Mouse (Mus musculus) neutrophil, adult 5-6 weeks (primary cell): ENCODE results near the gene Mydgf. TPM values are rescaled to one million over a fixed set of nuclear protein-coding genes. Genes with fewer than 3 reads are reported as not detected.

Experiments used
- ATAC-seq: fragments of 151-379, 151-347 bp; 2 replicates; pipeline ENCODE4 v1.8.0; 2017; ENCODE audit warnings: mild to moderate bottlenecking, moderate TSS enrichment; ENCODE audit not compliant: insufficient number of reproducible peaks, poor library complexity, low FRiP score, severe bottlenecking; ENCODE audit errors: extremely low read depth
- total RNA-seq: library from RNA; stranded (forward); fragments of 200-1000 nt; gene quantifications from 2 replicates; pipeline ENCODE4 v1.2.3, GENCODE M21; 2017

Gene Mydgf
- total RNA-seq, 1 experiment from 2014 or later = 18.0 TPM

DNA sequence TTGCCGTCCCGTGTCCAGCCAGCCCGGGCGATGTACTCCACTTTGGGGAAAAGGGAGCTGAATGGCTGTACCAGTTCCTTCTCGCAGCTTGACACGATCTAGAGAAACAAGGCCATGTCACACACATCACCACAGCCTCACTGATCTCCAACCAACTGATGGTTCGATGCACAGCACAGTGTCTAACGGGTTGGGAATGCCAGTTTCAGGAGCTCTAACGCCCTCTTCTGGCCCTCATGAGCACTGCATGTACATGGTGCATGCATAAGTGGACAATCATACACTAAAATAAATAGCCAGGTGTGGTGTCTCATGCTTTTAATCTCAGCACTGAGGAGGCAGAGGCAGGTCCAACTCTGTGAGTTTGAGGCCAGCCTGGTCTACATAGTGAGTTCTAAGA lies 16.9 kb upstream of the Mydgf start:
- 0 out of 2 replicates have a peak, but pooled peaks have one; percentile 24 for ATAC-seq

DNA sequence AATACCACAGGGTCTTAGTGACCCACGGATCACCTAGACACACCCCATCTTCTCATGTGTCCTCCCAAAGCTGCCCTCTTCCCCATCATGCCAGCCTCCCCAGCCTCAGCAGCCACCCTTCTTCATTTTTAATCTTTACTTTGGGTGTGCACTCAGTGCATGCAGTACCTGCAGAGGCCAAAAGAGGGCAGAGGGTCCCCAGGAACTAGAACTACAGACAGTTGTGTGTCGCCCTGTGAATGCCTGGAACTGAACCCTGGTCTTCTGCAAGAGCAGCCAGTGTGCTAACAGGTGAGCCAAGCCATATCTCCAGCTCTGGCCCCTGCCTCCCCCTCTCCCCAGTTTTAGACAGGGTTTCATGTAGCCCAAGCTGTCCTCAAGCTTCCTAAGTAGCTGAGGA lies 13.1 kb upstream of the Mydgf start:
- ATAC-seq = peak; percentile 22; the same call in 1 of the 2 replicates

DNA sequence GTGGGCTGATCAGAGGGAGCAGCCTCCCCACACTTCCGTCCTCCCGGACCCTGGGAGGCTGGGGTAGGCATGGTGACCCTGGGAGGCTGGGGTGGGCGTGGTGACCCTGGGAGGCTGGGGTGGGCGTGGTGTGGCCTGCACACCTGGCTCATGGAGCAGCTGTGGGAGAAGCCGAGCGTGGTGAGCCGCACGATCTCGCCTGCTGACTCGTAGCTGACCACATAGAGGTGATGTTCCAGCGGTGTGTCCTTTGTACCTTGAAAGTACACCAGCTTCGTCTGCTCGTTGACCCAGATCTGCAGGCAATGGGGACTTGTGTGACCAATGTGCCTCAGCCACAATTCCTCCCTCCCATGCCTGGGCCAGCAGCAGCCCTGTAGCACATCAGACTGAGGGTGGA lies 11.0 kb upstream of the Mydgf start:
- no peak for ATAC-seq

DNA sequence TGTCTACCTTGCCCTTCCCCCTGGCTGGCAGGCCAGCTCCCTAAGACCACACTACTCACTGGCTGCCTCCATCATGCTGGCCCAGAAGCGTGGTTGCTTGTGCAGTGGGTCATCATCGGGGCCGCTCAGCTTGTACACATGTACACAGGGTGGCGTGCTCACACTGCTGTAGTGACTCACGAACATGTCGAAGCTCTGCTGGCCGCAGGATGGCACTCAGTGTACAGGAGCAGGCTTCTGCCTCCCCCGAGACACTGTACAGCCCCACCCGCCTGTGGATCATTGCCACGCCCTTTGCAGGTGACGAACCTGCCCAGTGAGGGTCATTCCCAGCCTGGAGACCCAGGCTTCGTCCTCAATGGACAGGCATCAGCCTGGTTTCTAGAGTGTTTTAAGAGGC lies 10.6 kb upstream of the Mydgf start:
- no peak for ATAC-seq

DNA sequence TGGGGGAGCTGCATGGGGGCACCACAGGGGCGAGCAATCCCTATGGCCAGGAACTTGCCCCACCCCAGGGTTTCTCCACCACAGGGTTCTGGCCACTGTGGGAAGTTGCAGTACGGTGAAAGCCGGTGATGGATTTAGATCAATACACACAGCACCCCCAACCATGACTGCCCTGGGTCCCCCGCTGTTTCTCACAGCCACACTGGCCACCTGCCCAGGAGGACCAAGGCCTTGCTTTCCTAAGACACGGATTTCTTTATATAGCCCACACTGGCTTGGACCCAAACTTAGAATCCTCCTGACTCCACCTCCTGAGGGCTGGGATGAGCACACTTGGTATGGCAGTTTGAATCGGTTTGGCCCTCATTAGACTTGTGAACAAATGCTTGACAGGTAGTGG lies 7.5 kb upstream of the Mydgf start:
- ATAC-seq = no peak

DNA sequence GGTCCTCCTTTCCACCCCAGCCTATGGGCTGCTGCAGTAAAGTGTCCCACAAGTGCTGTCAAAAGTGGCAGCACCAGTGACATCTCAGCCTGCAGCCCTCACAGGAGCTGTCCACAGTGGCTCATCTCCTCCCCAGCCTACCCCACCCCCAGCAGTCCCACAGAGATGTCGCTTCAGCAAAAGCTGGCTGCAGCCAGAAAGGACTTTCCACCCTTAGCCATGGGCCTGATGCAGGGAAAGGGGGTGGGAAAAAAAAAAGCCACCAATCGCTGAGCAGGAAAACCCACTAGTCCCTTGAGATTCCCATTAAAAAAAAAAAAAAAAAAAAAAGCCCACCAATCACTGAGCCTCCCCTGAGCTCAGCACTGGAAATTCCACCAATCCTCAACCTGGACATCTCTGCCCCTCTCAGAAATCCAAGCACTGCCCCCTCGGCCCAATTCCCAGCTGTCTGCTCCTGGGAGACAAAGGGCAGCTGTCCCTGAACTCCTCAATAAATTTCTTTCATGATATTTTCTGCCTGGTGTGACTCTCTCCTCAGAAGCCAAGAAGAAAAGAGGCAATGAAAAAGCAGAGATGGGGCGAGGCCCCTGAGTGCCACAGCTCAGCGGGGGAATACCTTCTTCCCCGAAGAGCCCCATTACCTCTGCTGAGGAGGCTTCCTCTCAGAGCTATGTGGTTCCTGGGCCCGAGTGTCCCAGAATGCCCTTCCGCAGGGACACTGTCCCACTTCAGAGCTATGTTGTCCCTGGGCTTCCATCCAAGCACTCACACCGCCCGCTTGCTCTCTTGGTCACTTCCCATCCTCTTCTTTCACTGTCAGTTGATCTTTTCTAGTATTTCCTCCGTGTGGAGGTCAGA lies 1.8 kb upstream of the Mydgf start:
- no peak for ATAC-seq

DNA sequence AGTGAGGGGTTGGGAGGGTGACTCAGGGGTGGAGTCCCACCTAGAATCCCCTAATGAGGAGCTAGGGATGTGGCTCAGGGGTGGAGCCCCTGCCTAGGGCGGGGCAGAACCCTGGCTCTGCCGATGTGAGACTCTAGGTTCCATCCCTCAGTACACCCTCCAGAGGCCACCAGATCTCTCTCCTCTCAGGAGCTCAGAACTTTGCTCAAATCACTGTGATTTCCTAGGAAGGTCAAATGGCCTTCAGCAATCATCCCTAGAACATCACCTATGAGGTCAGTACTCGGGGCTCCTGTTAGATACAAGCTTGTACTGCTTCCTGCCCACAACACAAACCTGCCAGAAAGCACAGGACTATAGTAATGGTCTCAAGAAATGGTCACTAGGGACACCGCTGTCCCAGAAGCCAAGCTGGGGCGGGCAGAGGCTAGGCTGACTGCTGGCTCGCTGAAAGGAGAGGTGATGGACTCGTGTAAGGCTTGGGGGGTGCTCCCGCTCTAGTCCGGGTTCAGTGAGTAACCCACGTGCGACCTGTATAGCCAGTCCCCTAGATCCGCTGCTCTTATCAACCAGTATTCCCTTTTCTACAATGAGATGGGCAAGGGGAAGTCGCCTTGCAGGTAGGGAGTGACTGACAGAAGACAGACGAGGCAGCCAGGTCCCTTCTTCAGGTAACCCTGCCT lies 604 bp downstream of the Mydgf start:
- no peak for ATAC-seq

DNA sequence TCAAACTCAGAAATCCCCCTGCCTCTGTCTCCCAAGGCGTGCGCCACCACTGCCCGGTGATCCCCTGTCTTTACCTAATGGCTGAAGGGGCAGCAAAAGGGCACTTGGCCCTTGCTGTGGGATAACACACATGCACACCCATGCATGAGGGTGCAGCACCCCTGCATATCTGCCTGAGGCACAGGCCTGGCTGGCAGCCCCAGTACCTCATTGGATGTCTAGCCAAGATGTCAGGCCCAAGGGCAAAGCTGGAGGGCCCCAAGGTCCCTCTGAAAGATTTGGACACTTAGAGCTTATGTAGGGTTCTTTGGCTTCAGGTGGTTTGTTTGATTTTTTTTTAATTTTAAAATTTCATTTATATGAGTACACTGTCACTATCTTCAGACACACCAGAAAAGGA lies 8.3 kb downstream of the Mydgf start:
- ATAC-seq = no peak

DNA sequence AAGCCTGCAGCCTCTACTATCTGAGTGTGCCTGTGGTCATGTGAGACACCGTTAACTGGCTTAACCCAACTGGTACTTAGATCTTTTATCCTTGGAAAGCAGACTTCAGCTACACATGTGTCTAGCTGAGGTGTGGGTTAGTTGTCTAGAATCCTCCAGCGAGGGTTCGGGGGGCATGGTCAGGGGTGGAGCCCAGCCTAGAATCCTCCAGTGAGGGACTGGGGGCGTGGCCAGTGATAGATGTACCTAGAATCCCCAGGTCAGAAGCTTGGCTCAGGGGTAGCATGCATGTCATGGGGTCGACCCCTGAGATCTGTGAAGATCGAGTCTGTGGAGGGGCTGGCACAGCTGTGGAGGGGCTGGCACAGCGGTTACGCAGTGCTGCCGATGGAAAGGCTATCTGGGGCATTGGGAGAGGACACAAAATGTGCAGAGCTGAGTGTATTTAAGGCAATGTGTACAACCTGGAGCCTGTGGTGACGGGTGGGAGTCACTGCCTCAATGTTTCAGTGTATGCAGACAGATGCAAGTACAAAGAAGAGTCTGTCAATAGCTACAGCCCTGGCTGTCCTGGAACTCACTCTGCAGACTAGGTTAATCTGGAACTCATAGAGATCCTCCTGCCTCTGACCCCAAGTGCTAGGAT lies 10.2 kb downstream of the Mydgf start:
- ATAC-seq = no peak

DNA sequence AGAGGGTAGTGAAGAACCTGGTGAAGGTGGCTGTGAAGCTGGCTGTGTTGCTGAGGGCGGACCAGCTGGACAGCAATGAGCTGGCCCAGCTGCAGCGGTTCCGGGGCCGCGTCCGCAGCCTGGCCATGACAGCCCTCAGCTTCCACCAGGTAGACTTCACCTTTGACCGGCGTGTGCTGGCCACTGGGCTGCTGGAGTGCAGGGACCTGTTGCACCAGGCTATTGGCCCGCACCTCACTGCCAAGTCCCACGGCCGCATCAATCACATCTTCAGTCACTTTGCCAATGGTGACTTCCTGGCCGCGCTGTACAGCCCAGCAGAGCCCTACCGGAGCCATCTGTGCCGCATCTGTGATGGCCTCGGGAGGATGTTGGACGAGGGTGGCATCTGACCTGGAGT lies 11.8 kb downstream of the Mydgf start:
- no peak for ATAC-seq

DNA sequence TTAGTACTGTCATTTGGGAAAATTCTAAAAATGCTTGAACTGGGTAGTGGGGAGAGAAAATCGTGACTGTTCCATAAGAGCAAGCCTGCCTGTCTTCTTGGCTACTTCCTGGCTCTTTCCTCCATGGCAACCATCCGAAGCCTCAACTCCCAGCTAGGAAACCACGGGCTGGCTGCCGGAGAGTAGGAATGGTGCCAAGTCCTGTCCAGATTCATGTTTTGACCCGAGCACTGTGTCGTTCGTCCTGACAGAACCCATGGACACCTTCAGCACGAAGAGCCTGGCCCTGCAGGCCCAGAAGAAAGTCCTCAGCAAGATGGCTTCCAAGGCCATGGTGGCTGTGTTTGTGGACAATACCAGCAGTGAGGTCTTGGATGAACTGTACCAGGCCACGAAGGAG lies 12.3 kb downstream of the Mydgf start:
- no peak for ATAC-seq

DNA sequence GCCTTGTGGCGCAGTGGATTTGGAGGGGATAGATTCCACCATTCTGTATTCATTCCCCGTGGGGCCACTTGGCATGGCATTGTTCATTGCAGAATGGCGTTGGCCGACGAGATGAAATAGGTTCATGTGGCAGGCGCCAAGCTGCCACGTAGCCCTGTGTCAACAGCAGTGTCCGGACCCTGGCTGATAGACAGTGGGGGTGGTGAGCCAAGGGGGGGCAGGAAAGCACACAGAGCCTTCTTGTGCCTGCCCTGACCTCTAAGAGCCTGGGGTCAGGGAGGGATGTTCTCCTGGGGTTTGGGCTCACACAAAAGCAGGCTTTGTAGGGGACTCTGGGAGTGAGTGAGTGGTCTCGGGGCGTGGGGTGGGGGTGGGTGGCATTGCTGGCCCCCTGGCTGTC lies 13.1 kb downstream of the Mydgf start:
- no peak for ATAC-seq

DNA sequence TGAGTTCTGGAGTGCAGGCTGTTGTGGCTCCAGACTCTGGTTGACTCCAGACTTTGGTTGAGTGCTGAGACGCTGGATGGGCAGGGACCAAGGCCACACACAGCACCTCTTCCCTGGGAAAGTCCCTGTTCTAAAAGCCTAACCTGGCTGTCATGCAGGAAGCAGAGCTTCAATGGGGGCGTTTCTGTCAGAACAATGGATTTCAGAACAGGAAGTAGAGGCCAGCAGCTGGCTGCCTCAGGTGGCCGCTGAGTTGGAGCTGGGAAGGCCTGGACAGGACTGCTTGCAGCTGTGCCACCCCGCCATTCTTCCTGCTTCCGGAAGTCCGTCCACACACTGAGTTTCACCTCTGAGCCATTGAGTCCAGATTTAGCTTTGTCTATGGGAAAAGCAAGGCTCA lies 13.9 kb downstream of the Mydgf start:
- ATAC-seq = no peak

DNA sequence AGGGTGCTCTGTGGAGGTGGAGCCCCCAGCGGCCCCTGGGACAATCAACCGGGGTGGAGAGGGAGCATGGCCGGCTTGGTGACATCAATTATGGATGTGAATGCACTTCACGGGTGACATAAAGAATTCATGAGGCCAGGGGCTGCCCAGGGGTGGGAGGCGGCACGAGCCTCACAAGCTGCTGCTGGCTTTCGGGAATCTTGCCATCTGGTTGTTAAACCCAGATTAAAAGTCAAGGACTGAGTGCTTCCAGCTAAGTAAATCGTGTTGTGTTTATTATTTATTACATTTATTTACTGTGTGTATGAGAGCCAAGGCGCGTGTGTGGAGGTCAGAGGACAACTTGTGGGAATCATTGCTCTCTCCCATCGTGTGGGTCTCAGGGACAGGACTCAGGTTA lies 18.0 kb downstream of the Mydgf start:
- ATAC-seq = no peak

DNA sequence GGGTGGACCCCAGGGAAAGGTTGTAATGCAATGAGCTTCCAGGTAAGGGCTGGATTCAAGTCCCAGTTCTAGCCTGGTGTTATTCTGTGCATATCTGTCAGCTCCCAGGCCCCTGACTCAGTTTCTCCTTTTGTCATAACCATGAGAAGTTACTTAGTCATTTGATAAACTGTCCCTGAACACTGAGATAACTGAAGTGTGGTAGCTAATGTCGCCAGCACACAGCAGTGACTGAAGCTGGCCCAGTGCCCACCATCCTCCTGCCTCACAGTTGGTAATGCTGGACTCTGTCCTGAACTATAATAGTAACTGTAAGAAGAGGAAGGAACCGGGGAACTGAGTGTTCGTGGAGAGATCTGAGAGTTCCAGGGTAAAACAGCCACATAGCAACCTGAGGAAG lies 19.2 kb downstream of the Mydgf start:
- ATAC-seq = no peak

DNA sequence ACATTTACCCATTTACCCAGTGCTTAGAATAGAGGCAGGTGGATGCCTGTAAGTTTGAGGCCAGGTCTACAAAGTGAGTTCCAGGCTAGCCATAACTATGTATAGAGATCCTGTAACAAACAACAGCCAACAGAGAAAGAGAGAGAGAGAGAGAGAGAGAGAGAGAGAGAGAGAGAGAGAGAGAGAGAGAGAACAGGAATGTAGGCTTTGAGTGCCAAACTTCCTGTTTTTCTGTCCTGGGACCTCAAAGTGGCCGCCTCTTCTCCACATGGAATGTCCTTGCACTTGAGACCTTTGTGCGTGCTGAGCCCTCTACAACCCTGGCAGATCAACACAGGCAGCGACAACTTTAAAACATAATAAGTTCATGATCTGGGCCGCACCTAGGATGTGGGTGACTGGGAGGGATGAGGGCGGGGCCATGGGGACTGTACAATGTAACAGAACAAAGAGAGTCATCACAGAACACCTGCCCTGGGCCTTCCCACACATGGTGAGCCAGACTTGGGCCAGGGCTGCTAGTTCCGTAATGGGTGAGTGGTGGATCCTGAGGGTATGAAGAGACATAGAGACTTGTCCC lies 20.1 kb downstream of the Mydgf start:
- no peak for ATAC-seq

DNA sequence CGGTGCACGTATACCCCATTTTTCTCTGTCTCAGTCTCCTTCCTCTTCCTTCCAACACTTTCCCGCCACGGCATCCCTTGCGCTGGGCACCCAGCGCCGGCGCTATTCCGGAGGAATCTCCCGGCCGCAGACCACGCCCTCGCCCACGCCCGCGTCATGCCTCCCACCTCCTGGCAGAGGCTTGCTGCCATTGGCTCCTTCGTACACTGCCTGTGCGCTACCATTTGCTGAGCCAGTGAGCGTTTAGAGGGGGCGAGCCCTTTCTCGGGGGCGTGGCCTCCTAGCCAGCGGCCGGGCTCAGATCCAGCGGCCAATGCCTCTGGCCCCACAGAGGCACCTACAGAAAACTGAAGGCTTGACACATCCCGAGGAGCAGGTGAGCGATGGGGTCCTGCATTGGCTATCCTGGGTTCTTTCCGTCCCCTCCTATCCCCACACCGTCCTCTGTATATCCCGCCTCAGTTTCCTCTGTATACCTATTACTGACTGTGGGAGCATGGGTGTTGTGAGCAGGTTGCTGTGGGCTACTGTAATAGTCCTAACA lies 21.4 kb downstream of the Mydgf start, which contains the start of gene Tnfaip8l1:
Gene Tnfaip8l1, plus strand, starts transcription at position 247 of the 544 bp plus-strand sequence.
- ATAC-seq = peak; percentile 95

DNA sequence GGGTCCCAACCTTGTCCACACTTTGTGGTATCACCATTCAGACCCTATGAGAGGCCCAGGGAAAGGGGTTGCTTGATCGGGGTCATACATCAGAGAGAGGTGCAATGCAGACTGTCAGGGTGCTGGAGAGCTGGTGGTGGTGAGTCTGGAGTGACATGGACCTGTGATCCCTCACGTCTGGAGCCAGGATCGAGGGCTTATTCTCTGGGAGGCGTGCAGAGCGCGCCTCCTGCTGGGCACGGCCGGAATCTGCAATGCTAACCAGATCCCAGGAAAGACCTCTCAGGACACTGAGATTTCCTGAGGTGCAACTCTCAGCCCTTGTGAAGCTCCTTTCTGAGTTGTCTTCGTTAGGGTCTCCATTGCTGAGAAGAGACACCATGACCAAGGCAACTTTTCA lies 24.0 kb downstream of the Mydgf start:
- no peak for ATAC-seq

DNA sequence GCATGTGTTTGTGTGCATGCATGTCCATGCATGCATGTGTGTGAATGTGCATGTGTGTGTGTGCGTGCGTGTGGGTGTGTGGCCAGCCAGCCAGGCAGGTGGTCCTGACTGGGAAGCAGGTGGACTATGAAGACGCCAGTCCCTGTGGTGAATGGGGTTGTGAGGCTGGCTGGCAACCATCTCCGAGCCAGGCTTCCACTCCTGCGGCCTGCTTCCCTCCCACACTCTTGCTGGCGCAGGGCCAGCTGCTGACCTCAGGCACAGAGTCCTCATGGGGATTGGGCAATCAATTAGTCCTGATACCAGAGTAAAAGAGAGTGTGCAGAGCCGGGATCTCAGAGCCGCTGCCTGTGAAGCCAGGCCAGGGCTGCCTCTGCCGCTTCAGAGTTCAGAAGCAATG lies 30.1 kb downstream of the Mydgf start:
- ATAC-seq = no peak
